Mouse (Mus musculus) c-Kit-positive CD71-positive TER-119-positive erythroid progenitor cells, embryonic 14.5 days (primary cell): ENCODE data around the gene Imp4.

Experiments
- DNase-seq: peaks from one replicate; pipeline ENCODE4 v3.0.0-alpha.2; 2013; ENCODE audit warnings: low spot score

Gene Imp4

DNA sequence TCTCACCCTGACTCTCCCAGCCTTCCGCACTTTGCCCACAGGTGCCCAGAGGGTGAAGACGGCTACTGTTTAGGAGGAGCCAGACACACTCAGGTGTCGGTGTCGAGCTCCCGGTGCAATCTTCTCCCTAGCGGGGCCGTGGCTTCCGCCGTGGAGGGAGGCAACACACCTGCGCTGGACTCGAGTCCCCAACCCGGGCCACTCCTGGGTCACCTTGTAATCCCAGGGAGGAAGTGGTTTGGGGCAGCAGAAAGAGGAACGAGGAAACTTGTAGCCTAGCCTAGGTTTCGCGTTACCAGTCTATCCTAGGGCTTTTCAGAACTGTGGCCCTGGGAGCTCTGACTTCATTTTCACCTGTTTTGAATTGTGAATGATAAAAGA is 20.4 kb downstream of the Imp4 start:
- no peak for DNase-seq

- peak; percentile 70 for DNase-seq
Observed at GRCm38 (mm10) chr1:34462766-34463165, 23.1 kb downstream of the Imp4 start.

GRCm38 (mm10) chr1:34464310-34464817 is 24.7 kb downstream of the Imp4 start:
- DNase-seq = no peak

- no peak for DNase-seq
Observed at GRCm38 (mm10) chr1:34465445-34465844, 25.8 kb downstream of the Imp4 start.

DNA sequence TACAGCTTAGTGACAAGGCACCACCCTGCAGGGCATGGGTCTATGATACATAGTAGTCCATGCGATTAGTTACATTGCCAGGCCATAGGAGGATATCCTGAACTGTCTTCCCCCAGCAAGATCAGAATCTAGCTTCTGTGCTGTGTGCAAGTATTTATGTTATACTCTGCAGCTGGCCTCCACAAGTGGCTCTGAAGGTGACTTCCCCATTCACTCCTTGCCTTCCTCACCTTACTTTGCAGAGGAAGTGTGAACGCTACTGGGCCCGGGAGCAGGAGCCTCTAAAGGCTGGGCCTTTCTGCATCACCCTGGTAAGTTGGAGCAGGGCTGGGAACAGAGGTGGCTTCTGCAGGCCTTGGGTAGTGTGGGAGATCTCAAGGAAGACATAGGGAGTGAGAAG is 28.4 kb downstream of the Imp4 start:
- DNase-seq = no peak

GRCm38 (mm10) chr1:34468500-34468899 is 28.8 kb downstream of the Imp4 start:
- no peak for DNase-seq

- DNase-seq = no peak
Observed at GRCm38 (mm10) chr1:34469801-34470200, 30.1 kb downstream of the Imp4 start.

DNA sequence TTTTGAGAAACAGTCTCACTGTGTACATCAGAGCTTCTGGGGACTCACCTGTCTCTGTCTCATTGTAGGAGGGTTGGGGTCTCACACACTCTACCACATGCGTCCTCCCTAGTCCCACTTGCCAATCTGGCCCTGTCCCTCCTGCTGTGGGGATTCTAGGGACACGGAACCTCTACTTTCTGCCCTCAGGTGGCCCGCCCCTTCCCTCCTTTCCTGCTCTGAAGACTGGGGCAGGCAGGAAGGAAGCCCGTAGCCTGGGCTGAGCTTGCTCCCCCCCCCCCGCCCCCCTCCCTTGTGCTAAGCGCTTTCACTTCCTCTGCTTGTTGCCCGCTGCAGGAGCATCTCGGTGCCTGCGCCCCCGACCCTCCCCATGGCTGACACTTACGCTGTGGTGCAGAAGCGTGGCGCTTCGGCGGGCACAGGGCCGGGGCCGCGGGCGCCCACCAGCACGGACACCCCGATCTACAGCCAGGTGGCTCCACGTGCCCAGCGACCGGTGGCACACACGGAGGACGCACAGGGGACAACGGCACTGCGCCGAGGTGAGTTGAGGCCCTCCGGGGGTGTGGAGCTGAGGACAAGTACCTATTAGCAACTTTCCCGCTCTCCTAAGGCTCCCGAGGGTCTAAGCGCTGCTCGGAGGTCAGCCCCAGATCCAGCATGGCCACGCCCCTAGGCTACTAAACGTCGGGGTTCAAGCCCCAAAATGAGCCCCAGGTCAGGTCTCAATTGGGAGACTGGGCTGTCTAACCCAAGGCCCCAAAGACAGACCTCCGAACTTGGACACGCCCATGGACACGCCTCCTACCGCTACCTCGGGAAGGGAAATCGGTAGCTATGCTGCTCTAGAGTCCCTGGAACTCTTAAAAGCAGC is 33.0 kb downstream of the Imp4 start:
- peak; percentile 38 for DNase-seq

DNA sequence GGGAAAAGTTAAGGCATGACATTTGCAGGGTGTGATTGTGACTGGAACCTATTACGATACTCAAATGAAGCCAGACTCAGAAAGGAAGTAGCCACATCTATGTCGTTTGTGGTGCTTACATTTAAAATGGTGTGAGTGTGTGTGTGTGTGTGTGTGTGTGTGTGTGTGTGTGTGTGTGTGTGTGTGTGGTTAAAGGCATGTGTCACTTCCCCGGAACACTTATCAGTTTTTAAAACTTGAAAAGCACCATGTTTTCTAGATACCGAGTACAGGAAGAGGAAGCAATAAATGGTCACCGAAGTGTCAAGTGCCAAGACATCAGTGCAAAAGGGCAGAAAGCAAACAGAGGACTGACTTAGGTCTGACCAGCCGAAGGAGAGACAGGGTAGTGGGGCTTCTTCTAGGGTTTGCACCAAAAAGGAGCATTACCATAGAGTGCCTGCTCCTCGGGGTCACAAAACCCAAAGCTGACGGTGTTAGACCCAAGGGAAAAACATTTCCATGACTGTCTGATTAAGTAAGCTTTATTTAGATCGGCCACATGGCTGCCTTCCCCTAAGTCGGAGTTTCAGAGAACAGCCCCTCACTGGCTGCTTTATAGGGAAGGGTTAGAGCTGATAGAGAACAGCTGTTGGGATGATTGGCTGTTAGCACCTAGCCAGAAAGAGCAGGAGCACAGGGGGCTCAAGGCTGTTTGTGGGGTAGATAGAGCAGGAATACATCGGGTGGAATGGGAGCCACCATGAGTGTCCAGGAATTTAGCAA is 39.4 kb downstream of the Imp4 start:
- no peak for DNase-seq

GRCm38 (mm10) chr1:34480801-34481200 is 41.1 kb downstream of the Imp4 start:
- no peak for DNase-seq

GRCm38 (mm10) chr1:34481920-34482669 is 42.4 kb downstream of the Imp4 start:
- DNase-seq = no peak

DNA sequence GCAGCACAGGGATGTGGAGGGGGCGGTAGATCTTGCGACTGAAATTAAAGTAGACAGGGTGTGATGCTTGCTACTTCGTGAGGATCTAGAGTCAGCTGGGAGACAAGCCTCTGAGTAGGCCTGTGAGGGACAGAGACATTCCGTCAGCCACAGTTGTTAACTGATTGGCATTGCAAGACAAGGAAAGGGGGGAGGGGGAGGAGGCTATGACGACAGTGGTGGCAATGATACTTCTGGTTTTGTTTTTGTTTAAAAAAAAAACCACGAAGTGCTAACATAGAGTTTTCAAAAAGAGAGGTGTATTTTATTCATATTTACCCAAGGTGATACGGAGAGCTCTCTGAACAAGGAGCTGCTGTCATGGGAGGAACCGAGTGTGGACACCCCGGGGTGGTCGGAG is 44.8 kb downstream of the Imp4 start:
- no peak for DNase-seq

- no peak for DNase-seq
Observed at GRCm38 (mm10) chr1:34485461-34486188, 46.0 kb downstream of the Imp4 start.

DNA sequence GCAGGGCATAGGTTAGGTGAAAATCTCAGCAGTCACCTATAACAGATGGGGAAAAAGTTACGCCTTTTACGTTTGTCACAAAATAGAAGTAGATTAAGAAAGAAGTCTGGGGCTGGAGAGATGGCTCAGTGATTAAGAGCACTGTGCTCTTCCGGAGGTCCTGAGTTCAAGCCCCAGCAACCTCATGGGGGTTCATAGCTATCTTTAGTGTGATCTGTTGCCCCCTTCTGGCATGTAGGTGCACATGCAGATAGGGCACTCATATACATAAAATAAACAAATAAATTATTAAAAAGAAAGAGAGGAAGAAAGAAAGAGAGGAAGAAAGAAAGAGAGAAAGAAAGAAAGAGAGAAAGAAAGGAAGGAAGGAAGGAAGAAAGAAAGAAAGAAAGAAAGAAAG is 47.7 kb downstream of the Imp4 start:
- no peak for DNase-seq

GRCm38 (mm10) chr1:34489852-34490541 is 50.3 kb downstream of the Imp4 start:
- peak; percentile 29 for DNase-seq

- DNase-seq = no peak
Observed at GRCm38 (mm10) chr1:34491480-34491879, 51.8 kb downstream of the Imp4 start.
